Mouse (Mus musculus) bone marrow macrophage, adult 2 months (primary cell): Measurements from ENCODE around the gene Bola2. TPM values are rescaled to one million over a fixed set of nuclear protein-coding genes. Genes with fewer than 3 reads are reported as not detected.
"Not testable (repeated sequence)": the region's sequence is repeated elsewhere in the genome, so short reads cannot be mapped to it uniquely, and the experiment has no call there.

ENCODE experiments used
- H3K27ac ChIP-seq: 2 replicates; pipeline ENCODE4 v1.5.1; 2012; ENCODE audit warnings: low read depth, low read length; ENCODE audit not compliant: insufficient read depth
- H3K4me1 ChIP-seq: 2 replicates; pipeline ENCODE4 v1.6.1; 2012; ENCODE audit warnings: low read length; ENCODE audit not compliant: control insufficient read depth, insufficient read depth
- H3K4me3 ChIP-seq: 2 replicates; pipeline ENCODE4 v1.5.1; 2012; ENCODE audit warnings: mild to moderate bottlenecking, low read length, moderate library complexity; ENCODE audit not compliant: insufficient read depth
- CTCF ChIP-seq: IDR thresholded peaks from 2 replicates; pipeline ENCODE4 v1.5.1; 2012; ENCODE audit warnings: low read depth, mild to moderate bottlenecking, low read length, moderate library complexity
- POLR2A ChIP-seq: IDR thresholded peaks from 2 replicates; pipeline ENCODE4 v1.6.1; 2012; ENCODE audit warnings: mild to moderate bottlenecking, low read depth, low read length, borderline replicate concordance
- polyA plus RNA-seq: library from polyadenylated mRNA; stranded (reverse); fragments of >200 nt; gene quantifications from 2 replicates; pipeline ENCODE4 v1.2.4, GENCODE M21; 2012; ENCODE audit not compliant: missing spikeins, insufficient read depth, insufficient read length

The Bola2 gene
- polyA plus RNA-seq, 1 experiment: 63.7 TPM

DNA sequence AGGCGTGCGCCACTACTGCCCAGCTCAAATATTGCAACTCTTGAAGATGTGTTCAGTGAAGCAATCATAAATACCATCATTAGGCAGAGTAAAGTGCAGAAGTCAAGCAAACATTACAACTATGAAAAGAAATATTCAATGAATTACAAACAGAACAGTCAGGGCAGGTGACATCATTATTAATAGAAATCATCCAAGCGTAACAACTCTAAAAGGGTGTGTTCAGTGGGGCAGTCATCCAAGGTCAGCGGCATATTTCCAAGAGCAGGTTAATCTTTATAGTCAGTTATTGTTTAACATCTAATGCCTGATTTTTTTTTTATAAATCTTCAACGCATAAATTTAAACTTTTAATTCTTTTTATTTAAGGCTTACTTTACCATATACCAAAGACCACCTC lies 14.0 kb upstream of the Bola2 start:
- TF ChIP-seq CTCF (no peak), POLR2A (no peak)
- Histone ChIP-seq H3K27ac (no peak overlapping the region), H3K4me1 (peaks cover 12% of the 10 kb centered on the region), H3K4me3 (no peak overlapping the region)

DNA sequence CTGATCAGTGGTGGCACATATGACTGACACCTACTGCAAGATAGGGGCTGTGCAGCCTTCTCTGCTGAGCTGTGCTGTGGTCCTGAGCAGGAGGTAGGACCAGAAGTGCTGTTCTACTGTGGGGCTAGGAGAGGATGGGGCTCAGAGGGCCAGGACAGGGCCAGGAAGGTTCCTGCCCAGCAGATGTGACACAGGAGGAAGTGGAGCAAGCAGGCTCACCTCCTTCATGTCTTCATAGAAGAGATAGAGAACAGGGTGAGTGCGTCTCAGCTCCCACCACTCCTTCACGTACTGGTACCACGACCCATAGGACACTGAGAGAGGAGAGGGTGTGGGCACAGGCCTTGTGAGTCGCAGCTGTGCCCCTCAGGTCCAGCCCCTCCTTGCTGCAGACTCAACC lies 7.0 kb upstream of the Bola2 start:
- not testable (repeated sequence) for H3K4me3 ChIP-seq, H3K4me1 ChIP-seq, H3K27ac ChIP-seq

DNA sequence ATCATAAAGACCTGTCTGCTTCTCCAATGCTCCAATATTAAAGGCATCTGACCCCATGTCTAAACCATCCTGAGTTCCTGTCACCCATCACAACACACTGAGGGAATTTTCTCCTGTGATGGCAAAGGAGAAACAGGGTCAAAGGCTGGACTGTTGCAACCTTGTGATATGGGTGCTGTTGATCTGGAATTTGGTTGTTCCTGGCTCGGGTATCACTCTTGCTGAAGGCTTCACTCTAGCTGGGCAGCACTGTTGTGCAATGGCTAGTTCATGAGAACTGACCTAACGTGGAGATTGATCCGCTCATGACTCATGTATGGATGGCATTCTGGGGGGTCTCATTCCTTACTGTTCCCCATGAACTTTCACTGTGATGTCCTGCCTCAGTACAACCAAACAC lies 6.2 kb upstream of the Bola2 start:
- peaks cover 3% of the 10 kb centered on the region for H3K4me1 ChIP-seq

DNA sequence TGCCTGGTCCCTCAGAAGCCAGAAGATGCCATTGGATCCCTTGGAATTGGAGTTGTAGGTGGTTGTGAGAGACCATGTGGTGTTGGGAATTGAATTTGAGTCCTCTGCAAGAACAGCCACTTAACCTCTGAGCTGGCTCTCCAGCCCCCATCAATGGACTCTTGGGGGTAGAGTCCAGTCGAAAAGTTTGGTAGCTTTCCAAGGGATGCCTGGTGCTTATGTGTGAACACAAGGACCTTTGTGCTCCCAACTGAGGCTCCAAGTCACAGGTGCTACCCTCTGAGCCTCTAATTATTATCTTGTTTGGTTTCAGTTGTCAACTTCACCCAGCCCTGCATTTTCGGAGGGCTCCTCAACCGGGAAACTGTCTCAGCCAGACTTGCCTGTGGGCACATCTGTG lies 4.5 kb upstream of the Bola2 start:
- H3K4me3 ChIP-seq: no peak overlapping the region
- H3K27ac ChIP-seq: no peak overlapping the region
- TF ChIP-seq POLR2A (no peak), CTCF (no peak)
- H3K4me1 ChIP-seq: peaks cover 9% of the 10 kb centered on the region

More for the DNA sequence above, 6.2 kb upstream of the Bola2 start:
- TF ChIP-seq POLR2A: no peak
- TF ChIP-seq CTCF: no peak
- Histone ChIP-seq H3K27ac (no peak overlapping the region), H3K4me3 (no peak overlapping the region)

DNA sequence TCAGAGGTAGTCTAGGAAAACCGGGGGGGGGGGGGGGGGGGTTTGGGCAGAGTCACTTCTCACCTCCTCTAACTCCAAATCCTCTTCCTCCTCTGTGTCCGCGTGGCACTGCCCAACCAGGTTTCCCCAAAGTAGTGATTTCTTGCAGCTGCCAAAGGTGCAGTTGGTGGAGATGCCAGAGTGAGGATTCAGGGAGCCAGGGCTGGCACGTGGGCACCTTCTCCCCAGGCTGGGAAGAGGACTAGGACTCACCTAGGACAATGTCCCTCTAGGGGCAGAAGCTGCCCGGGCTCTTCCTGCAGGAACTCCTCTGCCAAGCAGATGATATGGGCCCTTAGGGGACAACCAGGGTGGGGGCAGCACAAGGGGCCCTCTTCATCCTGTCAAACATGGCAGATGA lies 3.5 kb upstream of the Bola2 start:
- Histone ChIP-seq H3K4me3 (no peak overlapping the region), H3K27ac (no peak overlapping the region), H3K4me1 (peaks cover 9% of the 10 kb centered on the region)
- TF ChIP-seq CTCF (no peak), POLR2A (no peak)

DNA sequence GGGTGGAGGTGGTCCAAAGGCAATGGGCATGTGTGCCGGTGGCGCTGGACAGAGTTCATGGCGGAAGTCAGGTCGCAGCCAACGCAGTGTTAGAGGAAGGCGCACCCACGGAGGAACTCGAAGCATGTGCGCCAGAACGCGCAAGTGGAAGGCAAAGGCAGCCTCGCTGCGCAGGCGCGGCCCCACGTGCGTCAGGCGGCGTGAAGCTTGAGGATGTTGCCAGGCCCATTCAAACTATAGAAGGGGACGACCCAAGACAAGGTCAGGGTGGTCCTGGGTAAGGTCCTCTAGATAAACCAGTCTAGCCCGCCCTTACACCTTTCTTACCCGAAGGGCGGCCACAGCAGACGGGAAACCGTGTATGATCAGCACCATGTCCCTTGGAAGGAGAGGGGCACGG lies 2.8 kb upstream of the Bola2 start:
- TF ChIP-seq CTCF (no peak), POLR2A (no peak)
- no peak overlapping the region for H3K4me3 ChIP-seq
- H3K4me1 ChIP-seq: peaks cover 12% of the 10 kb centered on the region
- no peak overlapping the region for H3K27ac ChIP-seq

DNA sequence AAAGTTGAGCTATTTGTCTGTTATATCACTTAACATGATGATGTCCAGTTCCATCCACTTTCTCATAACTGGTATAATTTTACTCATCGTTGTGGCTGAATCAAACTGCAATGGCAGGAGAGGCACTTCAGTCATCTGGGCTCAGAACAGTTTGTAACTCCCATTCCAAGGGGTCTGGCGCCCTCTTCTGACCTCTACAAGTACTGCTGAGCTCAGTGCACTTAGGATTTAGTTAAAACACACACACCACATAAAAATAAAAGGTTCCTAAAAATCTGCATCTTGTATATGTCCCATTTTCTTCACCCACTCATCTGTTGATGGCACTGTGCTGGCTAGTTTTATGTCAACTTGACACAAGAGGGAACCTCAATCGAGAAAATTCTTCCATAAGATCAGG lies 1.9 kb upstream of the Bola2 start:
- Histone ChIP-seq H3K27ac (no peak overlapping the region), H3K4me1 (peaks cover 17% of the 10 kb centered on the region), H3K4me3 (no peak overlapping the region)
- peak; percentile 45 for TF ChIP-seq CTCF
- no peak for TF ChIP-seq POLR2A

DNA sequence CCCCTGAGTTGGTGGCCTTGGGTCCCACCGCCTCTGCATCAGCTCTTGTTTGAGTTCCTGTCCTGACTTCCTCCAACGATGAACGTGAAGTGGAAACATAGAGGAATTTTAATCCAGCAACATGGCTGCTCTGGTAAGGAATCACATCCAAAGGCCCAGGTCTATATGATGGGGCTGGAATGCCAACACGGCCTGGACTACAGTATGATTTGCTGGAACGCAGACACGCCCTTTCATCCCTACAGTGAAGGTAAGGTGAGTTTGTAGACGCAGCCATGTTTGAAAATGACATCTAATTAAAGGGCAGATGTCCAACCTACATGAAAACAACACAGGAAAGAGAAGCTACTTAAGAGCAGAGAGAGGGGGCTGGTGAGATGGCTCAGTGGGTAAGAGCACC lies 1.4 kb upstream of the Bola2 start:
- Histone ChIP-seq H3K4me1 (peaks cover 17% of the 10 kb centered on the region), H3K27ac (no peak overlapping the region), H3K4me3 (no peak overlapping the region)
- no peak for TF ChIP-seq POLR2A
- TF ChIP-seq CTCF: no peak

DNA sequence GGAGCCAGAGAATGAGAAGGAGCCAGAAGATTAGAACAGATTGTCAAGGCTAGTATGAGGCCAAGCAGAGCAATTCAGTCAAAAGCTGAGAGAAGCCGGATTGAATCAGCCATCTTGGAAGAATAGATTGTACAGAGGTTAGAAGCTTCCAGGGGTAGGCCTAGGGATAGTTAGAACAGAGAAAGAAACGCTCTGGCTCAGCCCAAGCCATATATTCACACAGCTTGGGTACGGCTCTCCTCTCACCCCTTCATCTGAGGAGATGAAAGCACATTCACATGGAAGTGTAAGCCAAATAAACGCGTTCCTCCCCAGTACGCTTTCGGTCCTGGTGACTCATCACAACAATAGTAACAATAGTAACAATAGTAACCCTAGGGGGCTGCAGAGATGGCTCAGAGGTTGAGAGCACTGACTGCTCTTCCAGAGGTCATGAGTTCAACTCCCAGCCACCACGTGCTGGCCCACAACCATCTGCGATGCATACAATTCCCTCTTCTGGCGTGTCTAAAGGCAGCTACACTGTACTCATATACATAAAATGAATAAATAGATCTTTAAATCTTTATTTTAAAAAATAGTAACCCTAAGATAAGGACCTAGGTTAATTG lies 655 bp upstream of the Bola2 start:
- Histone ChIP-seq H3K4me1 (peaks cover 17% of the 10 kb centered on the region), H3K27ac (peak overlapping the region; percentile 11; the same call in 1 of the 2 replicates), H3K4me3 (peak overlapping the region; percentile 40)
- TF ChIP-seq CTCF (no peak), POLR2A (no peak)

DNA sequence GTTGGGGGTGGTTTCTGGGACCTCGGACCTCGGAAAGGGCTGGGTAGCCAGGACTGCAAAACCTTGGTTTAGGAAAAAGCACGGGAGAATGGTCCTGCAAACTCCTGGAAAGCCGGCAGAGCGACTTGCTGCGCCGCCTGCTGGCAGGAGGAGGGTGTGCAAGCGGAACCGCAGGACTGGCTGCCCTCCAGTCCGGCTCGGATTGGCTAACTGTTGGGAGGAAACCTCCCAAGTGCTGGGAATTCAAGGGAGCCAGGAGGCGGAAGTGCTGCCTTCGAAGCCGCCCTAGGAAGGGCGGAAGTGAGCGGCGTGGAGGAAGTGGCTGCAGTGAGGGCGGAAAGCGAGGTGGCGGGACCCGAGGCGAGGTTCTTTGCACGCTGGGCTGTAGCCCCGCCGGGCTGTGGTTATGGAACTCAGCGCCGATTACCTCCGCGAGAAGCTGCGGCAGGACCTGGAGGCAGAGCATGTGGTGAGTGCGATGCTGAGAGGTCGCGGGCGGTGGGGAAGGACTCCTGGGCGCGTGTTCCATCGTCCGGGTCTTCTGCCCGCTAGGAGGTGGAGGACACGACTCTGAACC lies 518 bp downstream of the Bola2 start, which contains the start of gene Slx1b:
TSS of gene Slx1b (minus strand) at position 154 of the 577 bp plus-strand sequence.
- peaks cover 23% of the 10 kb centered on the region for H3K4me1 ChIP-seq

DNA sequence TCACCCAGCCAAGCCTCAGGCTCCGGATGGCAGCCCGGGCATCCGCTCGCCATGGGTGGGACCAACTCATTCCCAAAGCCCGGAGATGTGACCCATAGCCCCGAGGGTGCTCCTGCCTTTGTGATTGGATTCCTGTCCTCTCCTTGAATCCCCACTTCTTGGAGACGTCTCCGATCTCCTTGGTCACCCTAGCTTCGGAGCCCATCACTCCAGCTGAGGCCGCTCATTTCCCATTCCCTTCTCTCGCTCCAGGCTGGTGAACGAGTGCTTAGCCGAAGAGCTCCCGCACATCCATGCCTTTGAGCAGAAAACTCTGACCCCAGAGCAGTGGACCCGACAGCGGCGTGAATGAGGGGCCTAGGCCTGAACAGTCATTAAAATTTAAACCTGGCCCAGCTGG lies 1.1 kb downstream of the Bola2 start:
- Histone ChIP-seq H3K27ac (peak overlapping the region; percentile 67), H3K4me3 (peak overlapping the region; percentile 96), H3K4me1 (peaks cover 26% of the 10 kb centered on the region)
- TF ChIP-seq POLR2A (no peak), CTCF (no peak)

More for the DNA sequence above, 518 bp downstream of the Bola2 start, which contains the start of gene Slx1b:
- TF ChIP-seq POLR2A: no peak
- peak; percentile 70 for TF ChIP-seq CTCF
- H3K27ac ChIP-seq: peak within 1 kb of the TSS; percentile 81
- peak within 1 kb of the TSS; percentile 96 for H3K4me3 ChIP-seq
